In the genomic region with DNA sequence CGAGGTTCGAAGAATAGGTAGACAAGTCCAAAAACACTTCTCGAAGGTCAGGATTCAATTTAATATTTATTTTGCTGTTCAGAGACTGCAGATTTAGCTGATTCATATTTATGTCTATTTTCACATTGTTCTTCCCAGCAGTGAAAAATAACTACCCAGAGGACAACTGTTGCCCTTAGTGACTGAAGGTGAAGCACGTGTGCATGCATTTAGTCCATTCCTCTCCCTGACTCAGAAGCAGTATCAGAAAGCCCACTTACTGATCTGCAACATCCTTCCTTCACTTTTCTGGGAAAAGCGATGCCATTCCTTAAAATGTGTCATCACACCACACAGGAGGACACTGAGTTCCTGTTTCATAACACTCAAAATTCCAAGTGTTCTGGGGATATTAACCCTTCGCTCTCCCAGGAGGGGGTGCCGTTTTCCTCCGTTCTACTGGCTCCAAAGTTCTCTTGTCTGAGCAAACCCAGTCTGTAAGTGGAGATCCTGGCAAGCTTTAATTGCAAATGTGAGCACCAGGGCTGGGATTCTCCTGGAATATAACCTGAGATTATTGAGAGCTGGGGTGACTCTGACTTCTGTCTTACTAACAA, we compare ENCODE assay signal across 29 mouse cellular contexts. TPM values are rescaled to one million over a fixed set of nuclear protein-coding genes. Genes with fewer than 3 reads are reported as not detected.
DNase-seq lines count a peak whose midpoint lies in the region; ATAC-seq and TF ChIP-seq lines count a peak whose summit lies in the region.
"Had no signal": no experiment of that assay in that cellular context is flagged by ENCODE, and none has a peak within 500 bp of the region (broad histone marks: within the 10 kb centered on the region; RNA-seq: fewer than 3 reads in every experiment).

No protein-coding gene starts in this region.

- peaks cover 24% of the 10 kb centered on the region; the same call in 1 of the 2 replicates for H3K4me1 ChIP-seq in kidney, adult 2 months (ENCODE audit: control insufficient read depth, insufficient read depth, low read length)
- H3K4me1 ChIP-seq in lung, postnatal 0 days (ENCODE audit: insufficient read depth, low read depth, low read length), result peaks cover 4% of the 10 kb centered on the region; the same call in 1 of the 2 replicates

- peaks cover 43% of the 10 kb centered on the region for H3K79me2 ChIP-seq in myocyte (ENCODE audit: control insufficient read depth, insufficient read depth)

- no peaks in the 10 kb centered on the region for H3K9me3 ChIP-seq in lung, postnatal 0 days (ENCODE audit: low read length)
- H3K9me3 ChIP-seq: embryonic facial prominence, embryonic 10.5 days; embryonic facial prominence, embryonic 13.5 days; forebrain, embryonic 10.5 days; forebrain, embryonic 13.5 days; G1E; heart, embryonic 12.5 days; heart, embryonic 15.5 days; hindbrain, embryonic 15.5 days had no signal

- H3K9ac ChIP-seq in lung, postnatal 0 days (replicated peaks; ENCODE audit: low read depth), result no peak overlapping the region
- H3K9ac ChIP-seq: embryonic facial prominence, embryonic 13.5 days; forebrain, embryonic 13.5 days; heart, embryonic 12.5 days; heart, embryonic 15.5 days; hindbrain, embryonic 15.5 days had no signal

- no peak overlapping the region for H3K4me2 ChIP-seq in lung, postnatal 0 days (replicated peaks; ENCODE audit: low read depth, low read length)
- H3K4me2 ChIP-seq in myocyte (ENCODE audit: low read depth), result peak overlapping the region; percentile 62
- H3K4me2 ChIP-seq: embryonic facial prominence, embryonic 13.5 days; forebrain, embryonic 13.5 days; heart, embryonic 12.5 days; heart, embryonic 15.5 days; hindbrain, embryonic 15.5 days had no signal

- no peak for ATAC-seq in lung, postnatal 0 days
- ATAC-seq: forebrain, embryonic 13.5 days; forebrain, embryonic 16.5 days had no signal

- no peak overlapping the region for H3ac ChIP-seq in myocyte (ENCODE audit: control insufficient read depth, insufficient read length)

- no peak for TF ChIP-seq CTCF in kidney, adult 2 months (conservative IDR thresholded peaks at IDR 0.05; ENCODE audit: insufficient read depth, insufficient read length, low read depth, low read length)
- TF ChIP-seq CTCF in lung, postnatal 0 days (IDR thresholded peaks at IDR 0.05), result no peak

- H3K27ac ChIP-seq in kidney, adult 2 months (ENCODE audit: insufficient read depth, low read depth, low read length), result peak overlapping the region; percentile 86
- no peak overlapping the region for H3K27ac ChIP-seq in lung, postnatal 0 days (ENCODE audit: low read length)
- H3K27ac ChIP-seq: embryonic facial prominence, embryonic 10.5 days; embryonic facial prominence, embryonic 13.5 days; forebrain, embryonic 10.5 days; forebrain, embryonic 13.5 days; heart, embryonic 15.5 days; hindbrain, embryonic 15.5 days had no signal

- no peak overlapping the region for H3K4me3 ChIP-seq in kidney, adult 2 months (ENCODE audit: insufficient read depth, low read depth, low read length)
- H3K4me3 ChIP-seq in lung, postnatal 0 days (ENCODE audit: low read depth, low read length), result no peak overlapping the region
- no peak overlapping the region for H3K4me3 ChIP-seq in myocyte
- H3K4me3 ChIP-seq: embryonic facial prominence, embryonic 10.5 days; embryonic facial prominence, embryonic 13.5 days; forebrain, embryonic 10.5 days; forebrain, embryonic 13.5 days; heart, embryonic 12.5 days; heart, embryonic 15.5 days; hindbrain, embryonic 15.5 days had no signal

- H3K27me3 ChIP-seq in kidney, adult 2 months (replicated peaks; ENCODE audit: control insufficient read depth, insufficient read depth, low read length), result no peaks in the 10 kb centered on the region
- H3K27me3 ChIP-seq in lung, postnatal 0 days (replicated peaks; ENCODE audit: insufficient read depth, low read length), result no peaks in the 10 kb centered on the region
- no peaks in the 10 kb centered on the region for H3K27me3 ChIP-seq in myocyte (ENCODE audit: control insufficient read depth, insufficient read depth, insufficient read length)
- H3K27me3 ChIP-seq: CH12.LX; embryonic facial prominence, embryonic 13.5 days; forebrain, embryonic 13.5 days; heart, embryonic 12.5 days; heart, embryonic 15.5 days; hindbrain, embryonic 15.5 days had no signal

- DNase-seq in kidney, adult 2 months, result peak; percentile 50
- DNase-seq in kidney, postnatal 14 days, result no peak
- peak; percentile 32 for DNase-seq in lung, postnatal 0 days (ENCODE audit: low spot score)
- DNase-seq in lung, adult 18-20 months, result no peak
- peak; percentile 57 for DNase-seq in NIH3T3 (ENCODE audit: low read depth)
- no peak for DNase-seq in heart, postnatal 36 days
- no peak for DNase-seq in left cerebral cortex, postnatal 10 days (ENCODE audit: extremely low spot score in 1 of 2, low spot score in 2 of 2)
- DNase-seq: adrenal gland, adult 8-10 months; adrenal gland, postnatal 25 days; cerebellum, adult 11-12 months; cerebellum, adult 8-10 months; cerebellum, postnatal 10 days; cerebellum, postnatal 36 days; embryo, embryonic 11 days; gastrocnemius, postnatal 25 days; heart, adult 18-20 months; heart, postnatal 10 days; heart, postnatal 4 days had no signal

- intact Hi-C loops in heart, postnatal 36 days (cut with DNase I), result no loop called here
- intact Hi-C loops in left cerebral cortex, postnatal 10 days (cut with DNase I), result no loop called here

- peak; percentile 73 for TF ChIP-seq EP300 in lung, postnatal 0 days (IDR thresholded peaks at IDR 0.05)

- no peaks in the 10 kb centered on the region for H3K36me3 ChIP-seq in kidney, adult 2 months (ENCODE audit: control insufficient read depth, insufficient read depth, low read length)
- H3K36me3 ChIP-seq in lung, postnatal 0 days (ENCODE audit: insufficient read depth, low read length), result no peaks in the 10 kb centered on the region
- no peaks in the 10 kb centered on the region for H3K36me3 ChIP-seq in myocyte (ENCODE audit: control insufficient read depth, insufficient read depth)
- H3K36me3 ChIP-seq: embryonic facial prominence, embryonic 10.5 days; embryonic facial prominence, embryonic 13.5 days; forebrain, embryonic 10.5 days; G1E; heart, embryonic 12.5 days; heart, embryonic 15.5 days; hindbrain, embryonic 15.5 days had no signal

- 44% methylated on average over 8 of the region's 8 CpGs for WGBS in kidney, adult 2 months
- WGBS in lung, postnatal 0 days, result 63% methylated on average over 8 of the region's 8 CpGs

- TF ChIP-seq POLR2A in kidney, adult 2 months (IDR thresholded peaks at IDR 0.05; ENCODE audit: low read depth, low read length), result no peak
- no peak for TF ChIP-seq POLR2A in myocyte (IDR thresholded peaks at IDR 0.05; ENCODE audit: insufficient read length, low read depth)

TF ChIP-seq in myocyte, 11 proteins besides CTCF, POLR2A, EP300 and RAD21:
- TF ChIP-seq REST (IDR thresholded peaks at IDR 0.05; ENCODE audit: insufficient read depth, insufficient read length) (no peak), MYOD1 (IDR thresholded peaks at IDR 0.05; ENCODE audit: control insufficient read depth in 1 of 3, insufficient read length in 2 of 3, low read depth in 2 of 3) (peak in 1 of 3 experiments; percentile 14), USF1 (IDR thresholded peaks at IDR 0.05; ENCODE audit: low read depth) (peak; percentile 26)

RNA-seq across cellular contexts. Expression of gene Steap2, which starts 5.3 kb away (rescaled TPM):
- polyA plus RNA-seq in kidney, adult 2 months (2012; rRNA removed), result 71.7 and 76.1 TPM in 2 replicates
- 5.2 and 6.2 TPM in 2 replicates for polyA plus RNA-seq in lung, postnatal 0 days (2015; fragmentation: Nextera tagmentation; extraction: Ambion mirVana)
- polyA plus RNA-seq in myocyte (2012; fragmentation: generic; extraction: Trizol), result 15.5 TPM
- total RNA-seq in heart, postnatal 36 days (2021), result under 1 TPM; 0.60 to 0.72 TPM
- 1 to 10 TPM; 7.3 to 7.5 TPM for total RNA-seq in left cerebral cortex, postnatal 10 days (2021)
- total RNA-seq: CH12.LX had no signal
- polyA plus RNA-seq: G1E had no signal

RNA-seq across cellular contexts. Expression of gene Cfap69, which starts 25.0 kb away (rescaled TPM):
- polyA plus RNA-seq in kidney, adult 2 months (2012; rRNA removed), result 3.8 and 4.5 TPM in 2 replicates
- 8.9 and 9.6 TPM in 2 replicates for polyA plus RNA-seq in lung, postnatal 0 days (2015; fragmentation: Nextera tagmentation; extraction: Ambion mirVana)
- polyA plus RNA-seq in myocyte (2012; fragmentation: generic; extraction: Trizol), result 2.3 TPM
- total RNA-seq in heart, postnatal 36 days (2021), result under 1 TPM; 0.28 to 0.73 TPM
- total RNA-seq in left cerebral cortex, postnatal 10 days (2021), result 10 to 100 TPM; 16.9 to 19.7 TPM
- polyA plus RNA-seq: G1E had no signal

Comparison
In these comparisons a context has a peak if more than half of its experiments do, and no peak if none do; other contexts are left out.
1. DNase-seq: peak in kidney, adult 2 months (single experiment), lung, postnatal 0 days (single experiment) and NIH3T3 (single experiment); none in kidney, postnatal 14 days (single experiment), lung, adult 18-20 months (0 of 2), heart, postnatal 36 days (0 of 2) and left cerebral cortex, postnatal 10 days (0 of 2).